In the genomic region with DNA sequence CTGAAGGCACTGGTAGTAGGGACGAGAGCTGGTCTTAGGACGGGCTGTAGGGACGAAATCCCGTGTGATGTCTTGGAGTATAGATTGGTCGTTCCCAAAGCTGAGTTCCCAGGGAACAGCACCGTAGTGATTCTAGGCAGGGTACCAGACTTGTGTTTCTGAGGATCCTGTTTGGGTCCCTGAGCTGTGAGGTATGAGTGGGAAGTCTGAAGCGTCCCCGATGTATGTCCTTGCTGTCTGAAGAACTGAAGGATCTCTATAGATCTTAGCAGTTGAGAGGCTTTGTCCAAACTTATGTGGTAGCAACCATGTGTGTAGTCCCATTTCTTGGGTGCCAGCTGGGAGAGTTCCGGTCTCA, we compare ENCODE assay signal across 9 mouse cellular contexts. TPM values are rescaled to one million over a fixed set of nuclear protein-coding genes. Genes with fewer than 3 reads are reported as not detected.
A peak's percentile ranks its signal among the peaks of the same experiment; 100 is the strongest.
DNase-seq lines count a peak whose midpoint lies in the region; ATAC-seq and TF ChIP-seq lines count a peak whose summit lies in the region.
"Had no signal": no experiment of that assay in that cellular context is flagged by ENCODE, and none has a peak within 500 bp of the region (broad histone marks: within the 10 kb centered on the region; RNA-seq: fewer than 3 reads in every experiment).

No protein-coding gene starts in this region.

- intact Hi-C loops in left cerebral cortex, adult 2 months (cut with DNase I): loop anchor here (5.0 kb wide), 1 partner anchor 37 kb away; no protein-coding TSS in a partner anchor
- intact Hi-C loops in left cerebral cortex, postnatal 36 days (cut with DNase I): no loop called here

- DNase-seq in left cerebral cortex, adult 2 months (ENCODE audit: extremely low spot score in 1 of 2, low spot score in 2 of 2): no peak
- no peak for DNase-seq in left cerebral cortex, adult 9 months (ENCODE audit: low spot score in 2 of 2)
- peak; percentile 20 for DNase-seq in midbrain, postnatal 0 days (ENCODE audit: low spot score)
- DNase-seq in right cerebral cortex, postnatal 4 days: no peak
- DNase-seq in left cerebral cortex, postnatal 36 days (ENCODE audit: low spot score in 2 of 2): no peak
- no peak for DNase-seq in urinary bladder, adult 2 months (ENCODE audit: low spot score)

- H3K4me1 ChIP-seq in brown adipose tissue, adult 24 weeks (ENCODE audit: control insufficient read depth, insufficient read depth, insufficient read length, low read length): peaks cover 8% of the 10 kb centered on the region
- peaks cover 14% of the 10 kb centered on the region for H3K4me1 ChIP-seq in hindbrain, embryonic 16.5 days (ENCODE audit: control insufficient read depth, insufficient read depth, low read depth, low read length)
- H3K4me1 ChIP-seq in midbrain, postnatal 0 days (ENCODE audit: insufficient read depth, low read length): peaks cover 12% of the 10 kb centered on the region

- no peaks in the 10 kb centered on the region for H3K9me3 ChIP-seq in hindbrain, embryonic 16.5 days (ENCODE audit: control insufficient read depth, low read length)
- no peaks in the 10 kb centered on the region for H3K9me3 ChIP-seq in midbrain, postnatal 0 days (ENCODE audit: low read length)

- peak overlapping the region; percentile 66 for H3K4me2 ChIP-seq in hindbrain, embryonic 16.5 days (ENCODE audit: low read length)
- H3K4me2 ChIP-seq in midbrain, postnatal 0 days (ENCODE audit: low read depth, low read length, poor library complexity, severe bottlenecking): peak overlapping the region; percentile 60

- ATAC-seq in hindbrain, embryonic 16.5 days: no peak
- ATAC-seq in midbrain, postnatal 0 days (ENCODE audit: low FRiP score): no peak

- peak overlapping the region; percentile 98 for H3K27ac ChIP-seq in left cerebral cortex, adult 2 months
- peak overlapping the region; percentile 11; the same call in 1 of the 2 replicates for H3K27ac ChIP-seq in brown adipose tissue, adult 24 weeks (replicated peaks; ENCODE audit: low read depth, low read length)
- peak overlapping the region; percentile 93 for H3K27ac ChIP-seq in hindbrain, embryonic 16.5 days (ENCODE audit: low read depth, low read length)
- H3K27ac ChIP-seq in midbrain, postnatal 0 days (ENCODE audit: low read depth, low read length): peak overlapping the region; percentile 84

- H3K4me3 ChIP-seq in left cerebral cortex, adult 2 months: peak overlapping the region; percentile 60
- H3K4me3 ChIP-seq in brown adipose tissue, adult 24 weeks (ENCODE audit: insufficient read depth, low read depth, low read length): peak overlapping the region; percentile 82
- peak overlapping the region; percentile 89 for H3K4me3 ChIP-seq in hindbrain, embryonic 16.5 days (ENCODE audit: low read length)
- H3K4me3 ChIP-seq in midbrain, postnatal 0 days (ENCODE audit: low read depth, low read length): peak overlapping the region; percentile 77

- peaks cover 13% of the 10 kb centered on the region; the same call in 1 of the 2 replicates for H3K36me3 ChIP-seq in hindbrain, embryonic 16.5 days (ENCODE audit: control insufficient read depth, insufficient read depth, low read length)
- peaks cover 25% of the 10 kb centered on the region for H3K36me3 ChIP-seq in midbrain, postnatal 0 days (ENCODE audit: insufficient read depth, low read length)

- no peak for TF ChIP-seq CTCF in left cerebral cortex, adult 2 months (IDR thresholded peaks at IDR 0.05)
- TF ChIP-seq CTCF in midbrain, postnatal 0 days (IDR thresholded peaks at IDR 0.05): no peak

- H3K9ac ChIP-seq in hindbrain, embryonic 16.5 days (ENCODE audit: low read depth, low read length): peak overlapping the region; percentile 91
- H3K9ac ChIP-seq in midbrain, postnatal 0 days (replicated peaks; ENCODE audit: low read length, poor library complexity, severe bottlenecking): peak overlapping the region; percentile 84

- no peaks in the 10 kb centered on the region for H3K27me3 ChIP-seq in hindbrain, embryonic 16.5 days (replicated peaks; ENCODE audit: control insufficient read depth, insufficient read depth, low read length)
- H3K27me3 ChIP-seq in midbrain, postnatal 0 days (ENCODE audit: insufficient read depth, low read length): no peaks in the 10 kb centered on the region

- 9% methylated on average over 9 of the region's 9 CpGs for WGBS in hindbrain, embryonic 16.5 days
- WGBS in midbrain, postnatal 0 days: 13% methylated on average over 9 of the region's 9 CpGs

RNA-seq across cellular contexts. Expression of a gene that starts 0.7 kb away (rescaled TPM):
- 100 to 1,000 TPM; 182 to 193 TPM for total RNA-seq in left cerebral cortex, adult 2 months (2021)
- 38.0 and 38.2 TPM in 2 replicates for polyA plus RNA-seq in brown adipose tissue, adult 24 weeks (2012; ENCODE audit: insufficient read depth, insufficient read length, missing spikeins)
- polyA plus RNA-seq in hindbrain, embryonic 16.5 days (2015; fragmentation: Nextera tagmentation; extraction: Ambion mirVana): 140 and 149 TPM in 2 replicates
- 221 and 264 TPM in 2 replicates for total RNA-seq in midbrain, postnatal 0 days (2014; rRNA removed)
- polyA plus RNA-seq in midbrain, postnatal 0 days (2015; fragmentation: Nextera tagmentation; extraction: Ambion mirVana): 94.0 and 104 TPM in 2 replicates
- total RNA-seq in left cerebral cortex, postnatal 36 days (2021): 100 to 1,000 TPM; 151 to 156 TPM
- polyA plus RNA-seq in urinary bladder, adult 2 months (2012; rRNA removed): 105 and 123 TPM in 2 replicates

RNA-seq across cellular contexts. Expression of a gene that starts 19.8 kb away (rescaled TPM):
- total RNA-seq in left cerebral cortex, adult 2 months (2021): 100 to 1,000 TPM; 148 to 171 TPM
- not detected in 2 replicates for polyA plus RNA-seq in brown adipose tissue, adult 24 weeks (2012; ENCODE audit: insufficient read depth, insufficient read length, missing spikeins)
- polyA plus RNA-seq in hindbrain, embryonic 16.5 days (2015; fragmentation: Nextera tagmentation; extraction: Ambion mirVana): 13.4 and 14.8 TPM in 2 replicates
- 16.2 and 23.2 TPM in 2 replicates for total RNA-seq in midbrain, postnatal 0 days (2014; rRNA removed)
- 12.5 and 14.1 TPM in 2 replicates for polyA plus RNA-seq in midbrain, postnatal 0 days (2015; fragmentation: Nextera tagmentation; extraction: Ambion mirVana)
- 100 to 1,000 TPM; 105 to 133 TPM for total RNA-seq in left cerebral cortex, postnatal 36 days (2021)
- polyA plus RNA-seq in urinary bladder, adult 2 months (2012; rRNA removed): 0.50 and 0.76 TPM in 2 replicates
- total RNA-seq: neutrophil, adult 5-6 weeks had no signal

RNA-seq across cellular contexts. Expression of a gene that starts 21.7 kb away (rescaled TPM):
- total RNA-seq in left cerebral cortex, adult 2 months (2021): 10 to 100 TPM; 42.3 to 43.1 TPM
- 19.5 and 21.9 TPM in 2 replicates for polyA plus RNA-seq in brown adipose tissue, adult 24 weeks (2012; ENCODE audit: insufficient read depth, insufficient read length, missing spikeins)
- 65.1 and 65.8 TPM in 2 replicates for polyA plus RNA-seq in hindbrain, embryonic 16.5 days (2015; fragmentation: Nextera tagmentation; extraction: Ambion mirVana)
- 59.3 and 65.5 TPM in 2 replicates for total RNA-seq in midbrain, postnatal 0 days (2014; rRNA removed)
- 57.1 and 64.1 TPM in 2 replicates for polyA plus RNA-seq in midbrain, postnatal 0 days (2015; fragmentation: Nextera tagmentation; extraction: Ambion mirVana)
- 10 to 100 TPM; 42.9 to 49.3 TPM for total RNA-seq in left cerebral cortex, postnatal 36 days (2021)
- 52.6 and 59.0 TPM in 2 replicates for polyA plus RNA-seq in urinary bladder, adult 2 months (2012; rRNA removed)

RNA-seq across cellular contexts. Expression of a gene that starts 51.8 kb away (rescaled TPM):
- total RNA-seq in left cerebral cortex, adult 2 months (2021): 1 to 10 TPM in 1 of 2 experiments, under 1 TPM in 1; 0.68 to 1.1 TPM
- polyA plus RNA-seq in brown adipose tissue, adult 24 weeks (2012; ENCODE audit: insufficient read depth, insufficient read length, missing spikeins): 0.91 TPM in 1 of 2 replicates, not detected in the other
- polyA plus RNA-seq in hindbrain, embryonic 16.5 days (2015; fragmentation: Nextera tagmentation; extraction: Ambion mirVana): 1.7 and 1.8 TPM in 2 replicates
- total RNA-seq in midbrain, postnatal 0 days (2014; rRNA removed): 1.1 and 2.9 TPM in 2 replicates
- 2.1 and 2.5 TPM in 2 replicates for polyA plus RNA-seq in midbrain, postnatal 0 days (2015; fragmentation: Nextera tagmentation; extraction: Ambion mirVana)
- under 1 TPM; 0.42 to 0.72 TPM for total RNA-seq in left cerebral cortex, postnatal 36 days (2021)
- polyA plus RNA-seq in urinary bladder, adult 2 months (2012; rRNA removed): 0.22 and 0.23 TPM in 2 replicates
- total RNA-seq: neutrophil, adult 5-6 weeks had no signal

RNA-seq across cellular contexts. Expression of a gene that starts 52.5 kb away (rescaled TPM):
- 1 to 10 TPM in 1 of 2 experiments, under 1 TPM in 1; 0.68 to 1.0 TPM for total RNA-seq in left cerebral cortex, adult 2 months (2021)
- 4.6 and 7.6 TPM in 2 replicates for polyA plus RNA-seq in brown adipose tissue, adult 24 weeks (2012; ENCODE audit: insufficient read depth, insufficient read length, missing spikeins)
- 3.0 and 3.2 TPM in 2 replicates for polyA plus RNA-seq in hindbrain, embryonic 16.5 days (2015; fragmentation: Nextera tagmentation; extraction: Ambion mirVana)
- total RNA-seq in midbrain, postnatal 0 days (2014; rRNA removed): 1.1 and 2.6 TPM in 2 replicates
- polyA plus RNA-seq in midbrain, postnatal 0 days (2015; fragmentation: Nextera tagmentation; extraction: Ambion mirVana): 2.9 TPM in 2 replicates
- 1 to 10 TPM; 1.0 TPM for total RNA-seq in left cerebral cortex, postnatal 36 days (2021)
- 4.4 and 5.5 TPM in 2 replicates for polyA plus RNA-seq in urinary bladder, adult 2 months (2012; rRNA removed)
- total RNA-seq: neutrophil, adult 5-6 weeks had no signal

Comparison
In these comparisons a context has a peak if more than half of its experiments do, and no peak if none do; other contexts are left out.
1. H3K27ac ChIP-seq: peak in every context shown above with its lines; median percentile 98 in left cerebral cortex, adult 2 months; 93 in hindbrain, embryonic 16.5 days; 84 in midbrain, postnatal 0 days; 11 in brown adipose tissue, adult 24 weeks.